Mouse (Mus musculus) stomach, postnatal 0 days (tissue): ENCODE measurements at regions not wholly inside any gene's neighbourhood (a gene's known extent, or its start where the extent isn't known, plus 50 kb on each side); places are given as distances from the start of the nearest gene placed in this dataset.

ENCODE experiments used
- CTCF ChIP-seq: IDR thresholded peaks from 2 replicates; pipeline ENCODE4 v1.5.1; 2016; ENCODE audit warnings: antibody characterized with exemption, low read depth, mild to moderate bottlenecking, moderate library complexity
- EP300 ChIP-seq: optimal IDR thresholded peaks from 2 replicates; pipeline ENCODE3; 2016; ENCODE audit warnings: antibody characterized with exemption

DNA sequence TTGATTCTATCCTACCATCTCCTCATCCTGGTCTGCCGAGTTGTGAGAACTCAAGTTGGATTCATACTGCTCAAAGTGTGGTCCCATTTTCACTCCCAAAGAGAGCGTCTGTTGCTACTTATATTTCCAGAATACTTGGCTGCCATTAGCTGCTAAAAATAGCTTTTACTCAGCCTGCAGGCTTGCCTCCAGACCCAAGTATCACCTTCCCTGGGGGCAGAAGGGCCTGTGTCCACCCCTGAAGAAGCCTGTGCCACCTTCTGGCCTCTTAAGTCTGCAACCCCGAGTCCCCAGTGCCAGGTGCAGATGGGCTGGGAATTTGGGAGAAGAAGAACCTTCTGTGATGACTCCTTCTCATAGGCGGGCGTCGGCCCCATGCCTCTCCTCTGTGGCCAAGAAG lies 161.5 kb downstream of the Sh3bp4 start:
- TF ChIP-seq CTCF = no peak
- TF ChIP-seq EP300 = no peak
